Mouse (Mus musculus): ENCODE measurements at regions not wholly inside any gene's neighbourhood (a gene's known extent, or its start where the extent isn't known, plus 50 kb on each side); places are given as distances from the start of the nearest gene placed in this dataset.

- Histone ChIP-seq H3K36me3 (replicated peaks) (no peaks in the 10 kb centered on the region), H3K9ac (no peak overlapping the region), H3K27ac (replicated peaks) (no peak overlapping the region), H3K4me3 (replicated peaks) (no peak overlapping the region), H3K27me3 (no peaks in the 10 kb centered on the region; the same call in 1 of the 2 replicates), H3K4me1 (replicated peaks) (no peaks in the 10 kb centered on the region), H3K9me3 (replicated peaks) (no peaks in the 10 kb centered on the region), H3K4me2 (no peak overlapping the region)
- no peak for ATAC-seq (ENCODE audit: insufficient read depth)
- 50% methylated on average over 4 of the region's 4 CpGs for WGBS (ENCODE audit: insufficient replicate concordance)
Measured at GRCm38 (mm10) chr4:143020658-143021057, 192.1 kb downstream of the Prdm2 start.

- 75% methylated on average over 8 of the region's 8 CpGs for WGBS (ENCODE audit: insufficient replicate concordance)
- no peaks in the 10 kb centered on the region for H3K27me3 ChIP-seq
- no peaks in the 10 kb centered on the region for H3K36me3 ChIP-seq (replicated peaks)
- H3K4me2 ChIP-seq: no peak overlapping the region
- no peaks in the 10 kb centered on the region for H3K4me1 ChIP-seq (replicated peaks)
- no peaks in the 10 kb centered on the region for H3K9me3 ChIP-seq (replicated peaks)
- ATAC-seq (ENCODE audit: insufficient read depth): no peak
- H3K4me3 ChIP-seq (replicated peaks): no peak overlapping the region
- H3K27ac ChIP-seq (replicated peaks): no peak overlapping the region
- no peak overlapping the region for H3K9ac ChIP-seq
Measured at GRCm38 (mm10) chr4:143012900-143013299, 199.9 kb downstream of the Prdm2 start.

- H3K27me3 ChIP-seq: no peaks in the 10 kb centered on the region
- H3K4me2 ChIP-seq: no peak overlapping the region
- H3K4me3 ChIP-seq (replicated peaks): no peak overlapping the region
- no peaks in the 10 kb centered on the region for H3K4me1 ChIP-seq (replicated peaks)
- no peak overlapping the region for H3K9ac ChIP-seq
- no peak for ATAC-seq (ENCODE audit: insufficient read depth)
- no peaks in the 10 kb centered on the region for H3K9me3 ChIP-seq (replicated peaks)
- no peak overlapping the region for H3K27ac ChIP-seq (replicated peaks)
- H3K36me3 ChIP-seq (replicated peaks): no peaks in the 10 kb centered on the region
- WGBS (ENCODE audit: insufficient replicate concordance): 36% methylated on average over 13 of the region's 13 CpGs
Measured at GRCm38 (mm10) chr4:143001961-143002360, 210.8 kb downstream of the Prdm2 start.

- no peak overlapping the region for H3K4me3 ChIP-seq (replicated peaks)
- H3K27me3 ChIP-seq: no peaks in the 10 kb centered on the region
- no peaks in the 10 kb centered on the region for H3K9me3 ChIP-seq (replicated peaks)
- no peak overlapping the region for H3K27ac ChIP-seq (replicated peaks)
- no peaks in the 10 kb centered on the region for H3K4me1 ChIP-seq (replicated peaks)
- H3K36me3 ChIP-seq (replicated peaks): no peaks in the 10 kb centered on the region
- ATAC-seq (ENCODE audit: insufficient read depth): no peak
- no peak overlapping the region for H3K4me2 ChIP-seq
- H3K9ac ChIP-seq: no peak overlapping the region
- 62% methylated on average over 5 of the region's 5 CpGs for WGBS (ENCODE audit: insufficient replicate concordance)
Measured at GRCm38 (mm10) chr4:143001486-143001885, 211.3 kb downstream of the Prdm2 start.

GRCm38 (mm10) chr4:142996406-142996805 lies 216.4 kb downstream of the Prdm2 start:
- no peak overlapping the region for H3K4me3 ChIP-seq (replicated peaks)
- no peaks in the 10 kb centered on the region for H3K27me3 ChIP-seq
- H3K4me1 ChIP-seq (replicated peaks): no peaks in the 10 kb centered on the region
- H3K9me3 ChIP-seq (replicated peaks): no peaks in the 10 kb centered on the region
- H3K36me3 ChIP-seq (replicated peaks): no peaks in the 10 kb centered on the region
- H3K9ac ChIP-seq: no peak overlapping the region
- no peak overlapping the region for H3K4me2 ChIP-seq
- no peak for ATAC-seq (ENCODE audit: insufficient read depth)
- H3K27ac ChIP-seq (replicated peaks): no peak overlapping the region
- WGBS (ENCODE audit: insufficient replicate concordance): 46% methylated on average over 4 of the region's 4 CpGs

GRCm38 (mm10) chr4:142991401-142991800 lies 221.4 kb downstream of the Prdm2 start:
- H3K27ac ChIP-seq (replicated peaks): no peak overlapping the region
- no peak overlapping the region for H3K4me3 ChIP-seq (replicated peaks)
- WGBS (ENCODE audit: insufficient replicate concordance): 28% methylated on average over 4 of the region's 4 CpGs
- no peaks in the 10 kb centered on the region for H3K36me3 ChIP-seq (replicated peaks)
- H3K4me2 ChIP-seq: no peak overlapping the region
- H3K27me3 ChIP-seq: no peaks in the 10 kb centered on the region
- H3K4me1 ChIP-seq (replicated peaks): no peaks in the 10 kb centered on the region
- no peak for ATAC-seq (ENCODE audit: insufficient read depth)
- H3K9ac ChIP-seq: no peak overlapping the region
- H3K9me3 ChIP-seq (replicated peaks): no peaks in the 10 kb centered on the region

GRCm38 (mm10) chr4:142989175-142989574 lies 223.6 kb downstream of the Prdm2 start:
- no peak overlapping the region for H3K4me2 ChIP-seq
- H3K4me3 ChIP-seq (replicated peaks): no peak overlapping the region
- H3K27me3 ChIP-seq: no peaks in the 10 kb centered on the region
- 12% methylated on average over 8 of the region's 8 CpGs for WGBS (ENCODE audit: insufficient replicate concordance)
- no peaks in the 10 kb centered on the region for H3K4me1 ChIP-seq (replicated peaks)
- H3K27ac ChIP-seq (replicated peaks): no peak overlapping the region
- no peak overlapping the region for H3K9ac ChIP-seq
- ATAC-seq (ENCODE audit: insufficient read depth): no peak
- no peaks in the 10 kb centered on the region for H3K9me3 ChIP-seq (replicated peaks)
- no peaks in the 10 kb centered on the region for H3K36me3 ChIP-seq (replicated peaks)

- 59% methylated on average over 6 of the region's 6 CpGs for WGBS (ENCODE audit: insufficient replicate concordance)
- H3K9ac ChIP-seq: no peak overlapping the region
- no peaks in the 10 kb centered on the region for H3K4me1 ChIP-seq (replicated peaks)
- H3K4me2 ChIP-seq: no peak overlapping the region
- no peak overlapping the region for H3K4me3 ChIP-seq (replicated peaks)
- no peaks in the 10 kb centered on the region for H3K27me3 ChIP-seq
- ATAC-seq (ENCODE audit: insufficient read depth): no peak
- no peaks in the 10 kb centered on the region for H3K9me3 ChIP-seq (replicated peaks)
- H3K36me3 ChIP-seq (replicated peaks): no peaks in the 10 kb centered on the region
- H3K27ac ChIP-seq (replicated peaks): no peak overlapping the region
Measured at GRCm38 (mm10) chr4:142983295-142983624, 229.5 kb downstream of the Prdm2 start.

- ATAC-seq (ENCODE audit: insufficient read depth): no peak
- H3K4me3 ChIP-seq (replicated peaks): no peak overlapping the region
- no peaks in the 10 kb centered on the region for H3K36me3 ChIP-seq (replicated peaks)
- H3K9me3 ChIP-seq (replicated peaks): no peaks in the 10 kb centered on the region
- H3K27me3 ChIP-seq: no peaks in the 10 kb centered on the region
- H3K9ac ChIP-seq: no peak overlapping the region
- WGBS (ENCODE audit: insufficient replicate concordance): 45% methylated on average over 8 of the region's 8 CpGs
- no peaks in the 10 kb centered on the region for H3K4me1 ChIP-seq (replicated peaks)
- H3K27ac ChIP-seq (replicated peaks): no peak overlapping the region
- no peak overlapping the region for H3K4me2 ChIP-seq
Measured at GRCm38 (mm10) chr4:142982585-142983294, 230.1 kb downstream of the Prdm2 start.

GRCm38 (mm10) chr4:142975620-142976019 lies 237.2 kb downstream of the Prdm2 start:
- Histone ChIP-seq H3K4me1 (replicated peaks) (no peaks in the 10 kb centered on the region), H3K9ac (no peak overlapping the region), H3K27me3 (no peaks in the 10 kb centered on the region), H3K9me3 (replicated peaks) (no peaks in the 10 kb centered on the region), H3K4me3 (replicated peaks) (no peak overlapping the region), H3K4me2 (no peak overlapping the region), H3K36me3 (replicated peaks) (no peaks in the 10 kb centered on the region), H3K27ac (replicated peaks) (no peak overlapping the region)
- ATAC-seq (ENCODE audit: insufficient read depth): no peak
- 26% methylated on average over 11 of the region's 11 CpGs for WGBS (ENCODE audit: insufficient replicate concordance)

- Histone ChIP-seq H3K4me1 (replicated peaks) (no peaks in the 10 kb centered on the region), H3K9me3 (replicated peaks) (0 out of 2 replicates have a peak, but pooled peaks cover 2% of the 10 kb centered on the region), H3K4me2 (no peak overlapping the region), H3K9ac (no peak overlapping the region), H3K36me3 (replicated peaks) (no peaks in the 10 kb centered on the region), H3K27me3 (no peaks in the 10 kb centered on the region), H3K4me3 (replicated peaks) (no peak overlapping the region), H3K27ac (replicated peaks) (no peak overlapping the region)
- 64% methylated on average over 4 of the region's 4 CpGs for WGBS (ENCODE audit: insufficient replicate concordance)
- no peak for ATAC-seq (ENCODE audit: insufficient read depth)
Measured at GRCm38 (mm10) chr4:142970040-142970439, 242.8 kb downstream of the Prdm2 start.

- no peak for ATAC-seq (ENCODE audit: insufficient read depth)
- 69% methylated on average over 2 of the region's 2 CpGs for WGBS (ENCODE audit: insufficient replicate concordance)
- H3K4me3 ChIP-seq (replicated peaks): no peak overlapping the region
- no peaks in the 10 kb centered on the region for H3K27me3 ChIP-seq
- H3K36me3 ChIP-seq (replicated peaks): no peaks in the 10 kb centered on the region
- H3K27ac ChIP-seq (replicated peaks): no peak overlapping the region
- H3K4me1 ChIP-seq (replicated peaks): no peaks in the 10 kb centered on the region
- H3K4me2 ChIP-seq: no peak overlapping the region
- 0 out of 2 replicates have a peak, but pooled peaks cover 2% of the 10 kb centered on the region for H3K9me3 ChIP-seq (replicated peaks)
- no peak overlapping the region for H3K9ac ChIP-seq
Measured at GRCm38 (mm10) chr4:142967604-142968003, 245.2 kb downstream of the Prdm2 start.
